Mouse (Mus musculus): Measurements from ENCODE around the gene Rassf2.

- no peak for TF ChIP-seq CTCF (IDR thresholded peaks at IDR 0.05; ENCODE audit: borderline replicate concordance, extremely low read depth, insufficient read depth, insufficient read length)
- TF ChIP-seq POLR2A (IDR thresholded peaks at IDR 0.05; ENCODE audit: borderline replicate concordance, extremely low read depth, insufficient read depth, insufficient read length, poor library complexity, severe bottlenecking) = no peak
Measured at GRCm38 (mm10) chr2:131997356-131997755, 32.7 kb downstream of the Rassf2 start.

Data from brain, embryonic 14.5 days (tissue).